Mouse (Mus musculus) inflammation-experienced regulatory T-cells, adult 6 months (primary cell): ENCODE measurements around the gene 4930470P17Rik. TPM values are rescaled to one million over a fixed set of nuclear protein-coding genes. Genes with fewer than 3 reads are reported as not detected.

Experiments used
- polyA plus RNA-seq, 3 experiments: library from polyadenylated mRNA; unstranded; fragments of 100-300 nt; shearing (Covaris generic); gene quantifications; one replicate each; pipeline ENCODE4 v1.2.1; 2017

Gene 4930470P17Rik
- polyA plus RNA-seq, 3 experiments from 2014 or later = not detected

Other genes starting within 250 kb of the 4930470P17Rik start
- 1 to 10 TPM; 2.5 to 4.5 (median 3.6) TPM for gene Bcas1, start 174.2 kb downstream of the 4930470P17Rik start, polyA plus RNA-seq
- 10 to 100 TPM; 48.8 to 73.6 (median 49.4) TPM for gene Pfdn4, start 105.6 kb downstream of the 4930470P17Rik start, polyA plus RNA-seq
- gene Cyp24a1, start 104.9 kb downstream of the 4930470P17Rik start, polyA plus RNA-seq = not detected
- not detected for gene Dok5, start 129.8 kb upstream of the 4930470P17Rik start, polyA plus RNA-seq